Mouse (Mus musculus) right cerebral cortex, postnatal 10 days (tissue): ENCODE results near the gene Timm22.

Experiments
- DNase-seq, 2 experiments: peaks; one replicate each; pipeline ENCODE4 v3.0.0; 2021; ENCODE audit warnings: low spot score in 2 of 2

The Timm22 gene

DNA sequence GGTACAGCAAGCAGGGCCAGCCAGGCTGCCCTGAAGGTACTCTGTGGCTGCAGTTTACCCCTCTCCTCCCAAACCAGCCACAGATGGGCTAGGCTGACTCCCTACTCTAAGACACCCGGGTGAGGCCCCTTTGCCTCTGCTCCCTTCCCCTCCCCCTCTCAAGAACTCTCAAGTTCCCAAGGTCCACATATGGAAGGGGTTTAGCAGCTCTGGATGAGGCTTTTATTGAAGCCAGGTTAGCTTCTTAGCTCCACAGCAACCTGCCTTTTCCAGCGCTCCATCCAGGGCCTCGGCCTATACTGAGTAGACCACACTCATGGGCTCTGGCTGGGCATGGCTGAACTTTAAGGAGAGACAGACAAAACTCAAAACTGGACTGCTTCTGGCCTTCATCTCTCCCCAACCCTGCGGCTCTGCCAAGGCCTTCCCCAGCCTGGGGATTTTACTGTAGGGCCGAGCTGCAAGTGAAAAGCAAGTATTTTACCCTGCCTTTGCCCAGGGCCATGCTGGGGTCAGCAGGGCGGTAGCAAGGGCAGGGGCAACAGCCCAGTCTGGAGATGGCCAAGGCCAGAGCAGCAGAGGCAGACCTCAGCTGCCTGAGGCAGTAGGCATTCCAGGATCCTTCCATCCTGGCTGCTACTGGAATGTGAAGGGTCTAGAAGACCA is 23.3 kb downstream of the Timm22 start:
- no peak for DNase-seq

DNA sequence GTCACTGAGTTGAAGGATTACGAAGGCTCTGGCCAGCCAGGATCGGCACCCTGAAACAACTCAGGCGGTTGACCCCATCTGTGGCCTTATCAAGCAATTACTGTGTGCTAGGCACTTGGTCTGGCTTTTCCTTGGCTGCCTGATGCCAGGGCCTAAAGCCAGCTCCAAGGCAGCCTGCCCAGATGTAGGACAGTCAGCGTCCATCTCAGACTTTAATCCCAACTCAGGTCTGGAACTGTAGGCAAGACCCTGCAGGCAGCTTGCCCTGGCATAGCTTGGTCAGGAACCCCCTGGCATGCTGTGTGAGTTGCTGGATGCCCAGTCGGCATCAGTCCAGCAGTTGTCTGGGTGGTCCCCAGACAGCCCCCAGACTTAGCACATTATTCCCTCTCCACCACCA is 29.3 kb downstream of the Timm22 start:
- DNase-seq: peak in 1 of 2 experiments; percentile 60

DNA sequence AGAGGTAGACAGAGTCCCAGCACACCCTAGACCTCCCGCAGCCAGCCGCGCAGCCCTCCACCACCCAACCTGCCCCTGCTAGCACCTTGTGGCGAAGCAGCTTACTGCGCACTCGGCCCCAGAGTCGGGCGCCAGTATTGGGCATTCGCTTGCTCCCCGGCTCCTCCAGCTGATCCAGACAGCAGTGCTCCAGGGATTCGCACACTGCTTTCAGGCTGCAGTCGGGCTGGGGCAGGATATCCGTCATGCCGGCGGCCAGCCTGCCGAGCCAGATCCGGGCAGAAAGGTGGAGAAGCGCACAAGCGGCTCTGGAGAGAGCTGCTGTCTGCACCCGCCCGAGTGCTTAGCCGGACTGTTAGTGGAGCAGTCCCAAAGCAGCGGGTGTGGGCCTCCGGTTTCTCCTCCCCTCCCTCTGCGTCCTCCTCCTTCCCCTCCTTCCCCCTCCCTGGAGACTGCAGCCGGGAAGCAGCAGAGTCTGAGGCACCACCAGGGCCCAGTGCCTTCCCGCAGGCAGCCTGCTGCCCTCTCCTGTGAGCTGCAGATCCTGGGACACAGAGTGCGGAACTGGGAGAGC is 30.2 kb downstream of the Timm22 start:
- peak in 1 of 2 experiments; percentile 61 for DNase-seq

DNA sequence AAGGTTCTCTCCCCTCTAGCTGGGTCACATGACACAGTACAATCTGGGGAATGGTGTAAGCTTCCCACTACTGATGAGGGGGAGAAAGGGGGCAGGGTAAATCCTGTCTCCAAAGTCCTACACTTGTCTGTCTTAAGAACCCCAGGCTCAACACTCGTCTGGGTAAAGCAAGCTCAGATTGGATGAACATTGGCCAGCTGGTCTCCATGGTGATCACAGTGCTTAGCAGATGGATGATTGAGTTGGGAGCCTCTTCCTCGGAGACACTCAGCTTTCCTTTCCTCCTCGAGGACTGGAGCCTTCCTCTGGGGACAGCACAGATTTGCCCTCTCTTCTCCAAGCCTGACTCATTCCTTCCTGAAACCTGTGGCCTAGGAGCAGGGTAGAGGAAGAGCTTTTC is 32.9 kb downstream of the Timm22 start:
- DNase-seq: peak; percentile 70 to 87

DNA sequence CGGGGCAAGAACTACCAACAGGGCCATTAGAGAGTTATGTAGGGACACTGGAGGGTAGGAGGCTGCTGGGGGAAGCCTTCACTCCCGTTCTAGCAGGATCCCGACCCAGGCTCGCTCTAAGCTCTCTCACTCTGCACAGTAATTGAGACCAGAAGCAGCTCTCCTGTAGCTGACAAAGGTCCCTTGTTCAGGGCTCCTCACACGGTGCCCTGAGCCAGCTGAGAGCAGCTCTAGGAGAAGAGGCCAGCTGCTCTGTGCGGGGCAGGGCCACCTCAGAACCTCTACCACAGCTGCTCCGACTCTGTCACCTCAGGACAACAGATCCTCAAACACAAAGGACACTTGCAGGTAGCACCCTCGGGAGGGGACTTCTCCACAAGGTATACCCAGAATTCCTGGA is 38.7 kb downstream of the Timm22 start:
- peak in 1 of 2 experiments; percentile 34 for DNase-seq

DNA sequence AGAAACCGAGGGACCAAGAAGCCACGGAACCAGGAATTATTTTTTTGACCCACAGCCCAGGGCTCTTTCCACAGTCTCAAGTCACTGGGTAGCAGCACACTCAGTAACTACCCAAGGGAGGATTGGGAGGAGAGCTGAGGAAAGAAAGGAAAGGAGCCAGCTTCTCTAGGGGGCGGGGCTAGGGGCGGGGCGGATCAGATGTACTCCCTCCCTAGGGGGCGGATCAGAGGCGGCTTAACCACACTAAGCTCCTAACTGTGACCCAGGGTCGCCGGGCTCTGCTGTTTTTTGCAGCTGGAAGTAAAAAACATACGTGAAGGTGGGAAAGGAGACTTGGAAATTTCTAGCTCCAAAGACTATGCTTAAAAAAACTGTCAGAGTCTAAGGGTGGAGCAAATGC is 39.5 kb downstream of the Timm22 start:
- DNase-seq: no peak

DNA sequence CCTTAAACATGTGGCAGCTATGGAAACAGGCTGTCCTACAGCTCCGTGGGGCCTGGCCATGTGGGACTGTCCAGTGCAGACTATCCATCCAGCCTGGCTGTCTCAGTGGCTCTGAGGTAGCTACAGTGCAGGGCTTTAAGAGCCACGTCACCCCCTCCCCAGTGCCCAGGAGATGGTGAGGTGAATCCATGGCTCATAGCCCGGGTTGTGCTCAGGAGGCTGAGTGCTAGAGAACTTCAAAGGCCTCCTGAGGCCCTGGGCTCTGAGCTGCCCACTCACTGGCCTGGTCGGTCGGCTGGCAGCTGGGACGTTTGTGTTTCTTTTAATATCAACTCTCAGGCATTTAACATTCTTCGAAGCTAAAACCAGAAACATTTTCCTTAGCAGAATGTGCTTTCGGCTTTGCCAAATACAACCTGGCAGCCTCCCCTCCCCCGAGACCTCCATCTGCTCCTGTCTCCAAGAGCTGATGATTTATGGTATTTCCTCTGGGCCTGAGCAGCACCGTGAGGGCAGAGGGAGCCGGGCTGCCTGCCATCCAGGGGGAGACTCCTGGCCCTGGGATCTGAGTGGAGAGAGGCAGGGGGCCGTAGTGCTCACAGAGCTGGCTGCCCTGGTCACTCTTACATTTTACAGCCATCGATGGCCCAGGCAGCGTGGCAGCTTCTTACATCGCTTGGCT is 42.9 kb downstream of the Timm22 start:
- DNase-seq: peak; percentile 86 to 90

DNA sequence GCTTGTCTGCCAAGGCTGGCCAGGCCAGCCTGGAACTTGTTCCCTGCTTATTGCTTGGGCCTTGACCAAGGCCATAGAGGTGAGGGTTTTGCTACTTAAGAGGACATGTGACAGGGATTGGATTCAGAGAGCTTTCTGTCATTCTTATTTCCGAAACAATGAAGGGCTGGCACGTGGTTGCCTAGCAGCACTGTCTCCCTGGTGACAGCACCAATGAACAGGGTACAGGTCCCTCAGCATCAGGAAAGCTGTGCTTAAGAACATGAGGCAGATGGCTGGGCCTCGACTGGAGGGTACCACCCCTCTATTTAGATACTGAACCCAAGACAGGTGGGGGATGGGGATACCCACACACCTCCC is 43.4 kb downstream of the Timm22 start:
- DNase-seq: peak; percentile 68 to 82

DNA sequence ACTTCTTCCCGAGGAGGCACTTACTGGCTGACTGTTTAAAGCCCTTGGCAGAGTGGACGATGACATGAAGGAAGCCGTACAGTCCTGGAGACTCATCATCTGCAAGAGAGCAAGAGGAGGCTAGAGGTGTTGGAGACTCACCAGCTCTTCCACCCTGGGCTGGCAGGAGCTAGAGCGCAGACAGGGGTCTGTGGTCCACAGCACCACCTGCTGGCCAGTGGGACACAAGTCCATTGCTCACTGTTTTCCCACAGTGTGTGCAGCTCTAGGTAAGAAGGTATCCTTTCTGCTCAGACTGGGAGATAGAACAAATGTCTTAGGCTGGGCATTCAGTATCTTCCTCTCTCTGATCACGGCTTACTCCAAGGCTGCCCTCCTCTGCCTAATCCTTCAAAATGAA is 47.7 kb downstream of the Timm22 start:
- DNase-seq: peak; percentile 72 to 83

DNA sequence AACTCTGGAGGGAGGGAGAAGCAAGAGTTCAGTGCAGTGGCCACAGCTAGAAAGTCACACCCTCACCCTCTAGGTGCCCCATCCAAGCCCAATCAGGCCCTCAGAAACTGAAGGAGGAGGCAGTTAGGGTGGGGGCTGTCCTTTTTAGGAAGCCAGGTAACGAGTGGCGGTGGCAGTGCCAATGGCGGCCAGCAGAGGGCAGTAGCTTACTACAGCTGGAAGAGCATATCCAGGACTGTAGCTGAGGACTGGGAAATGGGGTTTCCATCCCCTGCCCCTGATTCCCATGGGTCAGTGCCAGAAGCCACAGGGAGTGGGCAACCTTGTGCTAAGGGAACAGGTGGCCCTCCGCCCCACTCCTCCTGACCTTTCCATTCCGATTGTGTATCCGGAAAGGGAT is 49.5 kb downstream of the Timm22 start:
- DNase-seq: peak; percentile 83 to 90

DNA sequence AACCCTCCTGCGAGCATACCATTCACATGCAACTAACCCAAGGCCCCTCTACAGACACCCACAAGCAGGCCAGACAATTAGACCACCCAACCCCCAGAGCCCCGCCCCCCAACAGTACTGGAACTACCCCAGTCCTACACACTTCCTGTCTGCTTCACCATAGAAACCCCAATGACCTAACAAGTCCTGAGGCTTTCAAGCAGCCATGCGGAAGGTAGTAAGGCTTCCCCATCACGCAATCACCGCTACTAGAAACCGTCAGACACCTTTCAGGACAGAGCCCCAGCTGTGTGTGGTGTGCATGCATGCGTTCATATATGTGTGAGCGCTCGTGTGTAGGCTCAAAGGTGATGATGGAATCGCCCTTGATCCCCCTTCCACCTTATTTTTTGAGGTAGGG is 50.1 kb downstream of the Timm22 start:
- DNase-seq: no peak

DNA sequence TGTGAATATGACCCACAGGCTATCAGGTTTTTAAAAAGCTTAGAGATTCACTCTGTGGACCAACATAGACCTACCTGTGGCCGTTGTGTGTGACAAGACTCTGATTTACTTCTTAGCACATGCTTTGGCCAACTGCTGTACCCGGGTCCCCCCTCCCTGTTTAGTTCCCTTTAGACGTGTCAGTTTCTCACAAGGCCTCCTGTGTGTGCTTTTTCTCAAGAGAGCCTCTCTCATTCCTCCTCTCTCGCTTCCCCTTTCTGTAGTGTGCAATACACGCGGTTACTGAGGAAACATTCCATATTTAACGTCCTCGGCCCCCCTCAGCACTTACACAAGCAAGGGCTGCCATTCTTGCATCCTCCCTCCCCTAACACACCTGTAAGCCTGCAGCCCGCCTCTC is 52.0 kb downstream of the Timm22 start:
- DNase-seq: no peak

DNA sequence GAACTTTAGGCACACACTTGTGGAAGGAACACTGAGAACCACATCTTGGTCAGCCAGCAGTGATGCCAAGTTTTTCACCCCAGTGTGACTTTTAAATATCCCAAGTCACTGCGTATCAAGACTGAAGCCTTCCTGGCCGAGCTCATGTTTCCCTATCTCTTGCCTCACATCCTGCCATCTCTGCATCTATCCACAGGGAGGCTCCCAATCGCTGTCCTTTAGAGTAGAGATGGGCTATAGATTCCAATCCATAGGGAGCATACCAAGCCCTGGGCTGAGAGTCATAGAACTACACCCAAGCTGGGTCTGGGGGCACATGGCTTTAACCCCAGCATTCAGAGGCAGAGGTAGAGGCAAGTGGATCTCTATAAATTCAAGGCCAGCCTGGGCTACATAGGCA is 52.7 kb downstream of the Timm22 start:
- no peak for DNase-seq

DNA sequence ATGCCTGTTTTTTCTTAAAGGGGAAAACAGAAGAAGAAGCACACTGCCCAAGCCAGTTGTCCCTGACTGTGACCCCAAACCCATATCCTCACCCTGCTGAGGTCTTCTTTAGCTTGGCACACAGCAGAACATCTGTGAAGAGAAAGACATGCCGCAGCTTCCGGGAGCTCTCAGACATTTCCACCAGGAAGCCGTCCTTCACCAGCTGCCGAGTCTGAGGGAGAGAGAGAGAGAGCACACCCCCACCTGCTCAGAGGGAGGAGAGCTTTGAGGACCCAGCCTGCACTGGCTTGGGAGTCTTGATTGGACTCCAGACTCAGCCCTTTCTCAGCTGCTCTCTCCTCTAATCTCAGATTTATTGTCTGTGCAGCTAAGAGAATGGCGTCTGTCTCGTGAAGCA is 54.4 kb downstream of the Timm22 start:
- DNase-seq: no peak

DNA sequence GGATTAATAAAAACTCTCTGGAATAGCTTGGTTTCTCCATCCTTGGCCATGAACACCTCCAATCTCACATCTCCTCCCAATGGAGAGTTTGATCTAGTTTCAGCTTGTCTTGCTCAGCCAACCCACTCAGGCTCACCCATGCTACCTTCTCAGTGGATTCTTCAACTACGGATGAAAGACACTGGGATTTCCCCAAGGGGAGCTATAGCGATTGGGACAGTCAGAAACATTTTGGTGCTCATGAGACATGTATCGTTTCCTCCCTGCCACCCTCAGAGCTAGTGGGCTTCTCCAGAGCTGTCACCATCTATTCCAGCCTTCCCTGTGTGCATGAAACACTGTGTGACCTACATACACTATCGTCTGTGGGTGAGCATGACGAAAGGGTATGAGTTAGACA is 54.9 kb downstream of the Timm22 start:
- no peak for DNase-seq

DNA sequence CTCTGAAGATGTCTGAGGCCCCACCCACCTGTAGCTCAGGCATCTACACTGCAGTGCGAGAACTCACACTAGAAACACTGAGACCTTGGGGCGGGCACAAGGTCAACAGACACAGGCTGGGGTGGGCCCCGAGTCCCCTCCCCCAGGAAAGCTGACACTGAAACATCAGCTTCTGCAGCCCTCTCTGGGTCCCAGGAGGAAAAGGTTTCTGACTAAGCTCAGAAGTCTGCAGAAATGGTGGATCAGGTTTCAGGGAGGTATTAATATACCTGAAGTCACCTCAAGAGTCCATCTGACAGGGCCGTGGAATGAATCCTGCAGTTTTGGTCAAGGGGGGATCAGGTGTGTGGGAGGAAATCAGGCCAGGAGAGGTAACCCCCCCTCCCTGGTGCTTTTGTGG is 59.1 kb downstream of the Timm22 start:
- no peak for DNase-seq
